Mouse (Mus musculus): ENCODE data around the gene Rpl14. TPM values are rescaled to one million over a fixed set of nuclear protein-coding genes. Genes with fewer than 3 reads are reported as not detected.

Gene Rpl14
- total and polyA plus RNA-seq, 3 experiments = 1,081 to 2,026 (median 1,346) TPM

DNA sequence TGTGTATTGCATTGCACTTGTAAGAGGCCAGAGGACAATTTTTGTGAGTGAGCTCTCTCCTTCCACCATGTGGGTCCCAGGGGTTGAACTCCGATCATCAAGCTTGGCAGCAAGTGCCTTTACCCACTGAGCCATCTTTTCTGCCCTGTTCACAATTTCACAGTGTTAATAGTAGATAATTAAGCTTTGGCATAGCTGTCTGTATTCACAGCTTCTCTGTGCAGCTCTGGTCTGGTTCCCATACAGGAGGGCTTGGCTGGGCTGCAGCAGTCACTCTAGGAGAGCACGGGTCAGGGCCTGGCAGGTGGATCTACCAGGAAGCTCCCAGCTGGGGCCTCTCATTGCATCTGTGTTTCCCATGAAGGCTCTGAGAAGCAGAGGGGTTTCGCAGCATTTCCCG lies 24.1 kb downstream of the Rpl14 start:
- Histone ChIP-seq H3K79me2 (replicated peaks; ENCODE audit: control insufficient read depth, extremely low read depth, insufficient read depth, poor library complexity, severe bottlenecking) (no peaks in the 10 kb centered on the region), H3K4me1 (ENCODE audit: control insufficient read depth in 1 of 2, insufficient read depth in 2 of 2) (peaks cover 0 to 5% of the 10 kb centered on the region in 2 experiments; a peak in 1 of 4 replicates), H3K9me3 (replicated peaks; ENCODE audit: low read length) (peaks cover 3% of the 10 kb centered on the region), H3K4me3 (replicated peaks in 1 of 3; ENCODE audit: low read depth in 2 of 3, low read length in 2 of 3, poor library complexity in 1 of 3) (no peak overlapping the region), H3K4me2 (ENCODE audit: insufficient read depth, low read depth, poor library complexity, severe bottlenecking) (no peak overlapping the region), H3K36me3 (replicated peaks in 1 of 2; ENCODE audit: control insufficient read depth in 1 of 2, insufficient read depth in 1 of 2, low read length in 1 of 2) (no peaks in the 10 kb centered on the region), H3K9ac (ENCODE audit: insufficient read depth, low read depth) (no peak overlapping the region), H3K27ac (ENCODE audit: insufficient read depth, low read depth) (no peak overlapping the region), H3K27me3 (replicated peaks) (no peaks in the 10 kb centered on the region)
- no peak for TF ChIP-seq ELF1 (IDR thresholded peaks at IDR 0.05; ENCODE audit: low read depth, low read length)
- TF ChIP-seq JUN (IDR thresholded peaks at IDR 0.05; ENCODE audit: insufficient read depth, low read depth, low read length) = no peak
- TF ChIP-seq KAT2A (IDR thresholded peaks at IDR 0.05; ENCODE audit: insufficient replicate concordance, low read length) = no peak
- no peak for TF ChIP-seq MXI1 (IDR thresholded peaks at IDR 0.05; ENCODE audit: low read depth, low read length)
- TF ChIP-seq CHD2 (IDR thresholded peaks at IDR 0.05; ENCODE audit: low read length) = no peak
- TF ChIP-seq SMC3 (IDR thresholded peaks at IDR 0.05; ENCODE audit: low read depth, low read length) = no peak
- no peak for TF ChIP-seq NRF1 (IDR thresholded peaks at IDR 0.05; ENCODE audit: low read depth, low read length)
- TF ChIP-seq ZMIZ1 (IDR thresholded peaks at IDR 0.05; ENCODE audit: low read depth, low read length) = no peak
- no peak for TF ChIP-seq RAD21 (IDR thresholded peaks at IDR 0.05; ENCODE audit: low read depth, low read length)
- TF ChIP-seq E2F4 (IDR thresholded peaks at IDR 0.05; ENCODE audit: insufficient replicate concordance, low read depth, low read length) = no peak
- TF ChIP-seq USF2 (conservative IDR thresholded peaks at IDR 0.05; ENCODE audit: low read depth, low read length) = no peak
- no peak for TF ChIP-seq EP300 (IDR thresholded peaks at IDR 0.05; ENCODE audit: low read length)
- no peak for TF ChIP-seq MAX (IDR thresholded peaks at IDR 0.05; ENCODE audit: low read length)
- no peak for TF ChIP-seq MYC (IDR thresholded peaks at IDR 0.05; ENCODE audit: low read depth, low read length)
- no peak for TF ChIP-seq ZC3H11A (IDR thresholded peaks at IDR 0.05; ENCODE audit: low read depth, low read length)
- in situ Hi-C loops (cut with MboI; ENCODE audit: low pct_ligation_motif_present, low pct_unique_long_range_greater_than_20kb, low sequenced_read_pairs) = no loop called here
- DNase-seq (ENCODE audit: extremely low read depth) = no peak
- dilution Hi-C loops (cut with MboI; ENCODE audit: extremely low pct_ligation_motif_present, extremely low pct_unique_long_range_greater_than_20kb, low sequenced_read_pairs) = no loop called here

- Histone ChIP-seq H3K27me3 (replicated peaks) (peaks cover 4% of the 10 kb centered on the region), H3K27ac (ENCODE audit: insufficient read depth, low read depth) (no peak overlapping the region), H3K4me1 (ENCODE audit: control insufficient read depth in 1 of 2, insufficient read depth in 2 of 2) (peaks cover 6 to 8% of the 10 kb centered on the region in 2 experiments), H3K9me3 (replicated peaks; ENCODE audit: low read length) (no peaks in the 10 kb centered on the region), H3K36me3 (replicated peaks in 1 of 2; ENCODE audit: control insufficient read depth in 1 of 2, insufficient read depth in 1 of 2, low read length in 1 of 2) (no peaks in the 10 kb centered on the region), H3K4me3 (replicated peaks in 1 of 3; ENCODE audit: low read depth in 2 of 3, low read length in 2 of 3, poor library complexity in 1 of 3) (peak overlapping the region; percentile 42 to 55 (median 44)), H3K79me2 (replicated peaks; ENCODE audit: control insufficient read depth, extremely low read depth, insufficient read depth, poor library complexity, severe bottlenecking) (no peaks in the 10 kb centered on the region), H3K4me2 (ENCODE audit: insufficient read depth, low read depth, poor library complexity, severe bottlenecking) (peak overlapping the region; percentile 90), H3K9ac (ENCODE audit: insufficient read depth, low read depth) (peak overlapping the region; percentile 29; the same call in 1 of the 2 replicates)
- in situ Hi-C loops (cut with MboI; ENCODE audit: low pct_ligation_motif_present, low pct_unique_long_range_greater_than_20kb, low sequenced_read_pairs) = no loop called here
- dilution Hi-C loops (cut with MboI; ENCODE audit: extremely low pct_ligation_motif_present, extremely low pct_unique_long_range_greater_than_20kb, low sequenced_read_pairs) = no loop called here
- TF ChIP-seq CHD2 (IDR thresholded peaks at IDR 0.05; ENCODE audit: low read length) (peak; percentile 90), SMC3 (IDR thresholded peaks at IDR 0.05; ENCODE audit: low read depth, low read length) (peak; percentile 50), CTCF (conservative IDR thresholded peaks at IDR 0.05 in 1 of 2, IDR thresholded peaks at IDR 0.05 in 1 of 2; ENCODE audit: low read depth in 2 of 2, low read length in 2 of 2) (peak; percentile 54 to 86; a peak in 3 of 4 replicates), E2F4 (IDR thresholded peaks at IDR 0.05; ENCODE audit: insufficient replicate concordance, low read depth, low read length) (no peak), NELFE (IDR thresholded peaks at IDR 0.05; ENCODE audit: low read depth, low read length) (0 out of 2 replicates have a peak, but pooled peaks have one; percentile 29), RAD21 (IDR thresholded peaks at IDR 0.05; ENCODE audit: low read depth, low read length) (peak; percentile 83), IRF4 (IDR thresholded peaks at IDR 0.05; ENCODE audit: low read depth, low read length) (0 out of 2 replicates have a peak, but pooled peaks have one; percentile 5), MAX (IDR thresholded peaks at IDR 0.05; ENCODE audit: low read length) (no peak), RCOR1 (conservative IDR thresholded peaks at IDR 0.05; ENCODE audit: low read depth, low read length) (no peak), TBP (conservative IDR thresholded peaks at IDR 0.05; ENCODE audit: low read depth, low read length) (0 out of 2 replicates have a peak, but pooled peaks have one; percentile 36), EP300 (IDR thresholded peaks at IDR 0.05; ENCODE audit: low read length) (no peak), ETS1 (conservative IDR thresholded peaks at IDR 0.05; ENCODE audit: low read depth, low read length) (no peak), POLR2AphosphoS2 (IDR thresholded peaks at IDR 0.05; ENCODE audit: low read depth, low read length) (no peak), POLR2A (IDR thresholded peaks at IDR 0.05; ENCODE audit: low read depth, low read length) (peak; percentile 35; the same call in 1 of the 2 replicates), HCFC1 (IDR thresholded peaks at IDR 0.05; ENCODE audit: low read depth, low read length) (no peak), NRF1 (IDR thresholded peaks at IDR 0.05; ENCODE audit: low read depth, low read length) (no peak), ELF1 (IDR thresholded peaks at IDR 0.05; ENCODE audit: low read depth, low read length) (no peak)
- DNase-seq (ENCODE audit: extremely low read depth) = peak; percentile 79
These were observed 30.4 kb downstream of the Rpl14 start for GRCm38 (mm10) chr9:120601488-120602171.
